8 mouse cellular contexts compared by ENCODE assay signal in genomic region chr11:86994330-86994729, GRCm38 (mm10). TPM values are rescaled to one million over a fixed set of nuclear protein-coding genes. Genes with fewer than 3 reads are reported as not detected.
A peak's percentile ranks its signal among the peaks of the same experiment; 100 is the strongest.
DNase-seq lines count a peak whose midpoint lies in the region; ATAC-seq and TF ChIP-seq lines count a peak whose summit lies in the region.

No protein-coding gene starts in this region.

- H3K4me3 ChIP-seq in E14TG2a.4 (replicated peaks; ENCODE audit: low read length): peak overlapping the region; percentile 100
- peak overlapping the region; percentile 64 for H3K4me3 ChIP-seq in brown adipose tissue, adult 24 weeks (ENCODE audit: insufficient read depth, low read depth, low read length)
- H3K4me3 ChIP-seq in hindbrain, embryonic 16.5 days (ENCODE audit: low read length): no peak overlapping the region; the same call in 1 of the 2 replicates
- H3K4me3 ChIP-seq in liver, embryonic 14.5 days (ENCODE audit: insufficient read depth in 1 of 2, low read depth in 2 of 2, low read length in 2 of 2): no peak overlapping the region; a peak in 2 of 4 replicates

- no peak for TF ChIP-seq CTCF in E14TG2a.4 (conservative IDR thresholded peaks at IDR 0.05; ENCODE audit: low read length)
- TF ChIP-seq CTCF in liver, embryonic 14.5 days (IDR thresholded peaks at IDR 0.05; ENCODE audit: low read depth): no peak

- TF ChIP-seq EP300 in liver, embryonic 14.5 days (IDR thresholded peaks at IDR 0.05; ENCODE audit: low read depth): no peak

- peak overlapping the region; percentile 69 for H3K27ac ChIP-seq in brown adipose tissue, adult 24 weeks (replicated peaks; ENCODE audit: low read depth, low read length)
- no peak overlapping the region; the same call in 1 of the 2 replicates for H3K27ac ChIP-seq in hindbrain, embryonic 16.5 days (ENCODE audit: low read depth, low read length)
- H3K27ac ChIP-seq in liver, embryonic 14.5 days: no peak overlapping the region

- H3K9ac ChIP-seq in hindbrain, embryonic 16.5 days (ENCODE audit: low read depth, low read length): peak overlapping the region; percentile 60; the same call in 1 of the 2 replicates
- no peak overlapping the region for H3K9ac ChIP-seq in liver, embryonic 14.5 days (replicated peaks)

- DNase-seq in liver, embryonic 14.5 days (ENCODE audit: low read depth in 3 of 3, low spot score in 3 of 3): no peak
- no peak for DNase-seq in right cerebral cortex, postnatal 25 days
- no peak for DNase-seq in urinary bladder, postnatal 10 days (ENCODE audit: low spot score)
- no peak for DNase-seq in cerebellum, postnatal 25 days
- no peak for DNase-seq in urinary bladder, postnatal 4 days (ENCODE audit: low spot score in 2 of 2)

- peaks cover 63% of the 10 kb centered on the region for H3K4me1 ChIP-seq in E14TG2a.4 (replicated peaks; ENCODE audit: low read depth, low read length)
- H3K4me1 ChIP-seq in brown adipose tissue, adult 24 weeks (ENCODE audit: control insufficient read depth, insufficient read depth, insufficient read length, low read length): peaks cover 16% of the 10 kb centered on the region
- H3K4me1 ChIP-seq in hindbrain, embryonic 16.5 days (ENCODE audit: control insufficient read depth, insufficient read depth, low read depth, low read length): peaks cover 26% of the 10 kb centered on the region
- peaks cover 3 to 11% of the 10 kb centered on the region in 2 experiments; a peak in 3 of 4 replicates for H3K4me1 ChIP-seq in liver, embryonic 14.5 days (replicated peaks; ENCODE audit: control insufficient read depth in 2 of 2, insufficient read depth in 2 of 2, low read length in 1 of 2)

- peaks cover 21% of the 10 kb centered on the region for H3K27me3 ChIP-seq in E14TG2a.4 (ENCODE audit: insufficient read depth, low read length)
- no peaks in the 10 kb centered on the region for H3K27me3 ChIP-seq in hindbrain, embryonic 16.5 days (replicated peaks; ENCODE audit: control insufficient read depth, insufficient read depth, low read length)
- H3K27me3 ChIP-seq in liver, embryonic 14.5 days (ENCODE audit: control insufficient read depth, insufficient read depth, low read length): no peaks in the 10 kb centered on the region; the same call in 1 of the 2 replicates

- H3K9me3 ChIP-seq in E14TG2a.4 (ENCODE audit: low read length): no peaks in the 10 kb centered on the region
- no peaks in the 10 kb centered on the region for H3K9me3 ChIP-seq in hindbrain, embryonic 16.5 days (ENCODE audit: control insufficient read depth, low read length)
- no peaks in the 10 kb centered on the region for H3K9me3 ChIP-seq in liver, embryonic 14.5 days (ENCODE audit: control insufficient read depth, low read length)

- WGBS in hindbrain, embryonic 16.5 days: 10% methylated on average over 6 of the region's 6 CpGs
- 11% methylated on average over 6 of the region's 6 CpGs for WGBS in liver, embryonic 14.5 days (ENCODE audit: insufficient replicate concordance)

- H3K4me2 ChIP-seq in hindbrain, embryonic 16.5 days (ENCODE audit: low read length): peak overlapping the region; percentile 80
- peak overlapping the region; percentile 90 for H3K4me2 ChIP-seq in liver, embryonic 14.5 days (ENCODE audit: low read depth)

- no peak for ATAC-seq in hindbrain, embryonic 16.5 days
- no peak for ATAC-seq in liver, embryonic 14.5 days (ENCODE audit: insufficient read depth)

- no peaks in the 10 kb centered on the region for H3K36me3 ChIP-seq in E14TG2a.4 (ENCODE audit: insufficient read depth, low read length)
- no peaks in the 10 kb centered on the region for H3K36me3 ChIP-seq in hindbrain, embryonic 16.5 days (ENCODE audit: control insufficient read depth, insufficient read depth, low read length)
- H3K36me3 ChIP-seq in liver, embryonic 14.5 days (replicated peaks; ENCODE audit: control insufficient read depth, insufficient read depth, low read depth): no peaks in the 10 kb centered on the region

RNA-seq across cellular contexts. Expression of gene Ypel2, which starts 0.8 kb away (rescaled TPM):
- polyA plus RNA-seq in brown adipose tissue, adult 24 weeks (2012; ENCODE audit: insufficient read depth, insufficient read length, missing spikeins): 9.6 and 11.2 TPM in 2 replicates
- polyA plus RNA-seq in hindbrain, embryonic 16.5 days (2015; fragmentation: Nextera tagmentation; extraction: Ambion mirVana): 4.0 and 4.1 TPM in 2 replicates
- 0.55 and 0.70 TPM in 2 replicates for polyA plus RNA-seq in liver, embryonic 14.5 days (2012; rRNA removed)
- 0.83 and 0.94 TPM in 2 replicates for polyA plus RNA-seq in liver, embryonic 14.5 days (2014; fragmentation: Nextera tagmentation; extraction: Ambion mirVana)

Comparison
In these comparisons a context has a peak if more than half of its experiments do, and no peak if none do; other contexts are left out.
1. H3K4me3 ChIP-seq: peak in E14TG2a.4 (single experiment) and brown adipose tissue, adult 24 weeks (single experiment); none in hindbrain, embryonic 16.5 days (single experiment) and liver, embryonic 14.5 days (0 of 2).